Comparison of ENCODE assay signal across 17 mouse cellular contexts in genomic region chr2:137067479-137068110, GRCm38 (mm10). TPM values are rescaled to one million over a fixed set of nuclear protein-coding genes. Genes with fewer than 3 reads are reported as not detected.
A peak's percentile ranks its signal among the peaks of the same experiment; 100 is the strongest.
DNase-seq lines count a peak whose midpoint lies in the region; ATAC-seq and TF ChIP-seq lines count a peak whose summit lies in the region.
"Had no signal": no experiment of that assay in that cellular context is flagged by ENCODE, and none has a peak within 500 bp of the region (broad histone marks: within the 10 kb centered on the region; RNA-seq: fewer than 3 reads in every experiment).

No protein-coding gene starts in this region.

- no peak overlapping the region for H3ac ChIP-seq in myocyte (ENCODE audit: control insufficient read depth, insufficient read length)

- no peaks in the 10 kb centered on the region for H3K27me3 ChIP-seq in intestine, embryonic 14.5 days (replicated peaks; ENCODE audit: control insufficient read depth, insufficient read depth, low read length)
- no peaks in the 10 kb centered on the region for H3K27me3 ChIP-seq in intestine, postnatal 0 days (replicated peaks; ENCODE audit: control insufficient read depth, insufficient read depth, low read length)
- no peaks in the 10 kb centered on the region for H3K27me3 ChIP-seq in myocyte (ENCODE audit: control insufficient read depth, insufficient read depth, insufficient read length)
- H3K27me3 ChIP-seq: hindbrain, embryonic 15.5 days; limb, embryonic 15.5 days; neural tube, embryonic 12.5 days had no signal

- TF ChIP-seq CTCF in intestine, postnatal 0 days (IDR thresholded peaks at IDR 0.05; ENCODE audit: low read depth), result no peak

- no peaks in the 10 kb centered on the region for H3K79me2 ChIP-seq in myocyte (ENCODE audit: control insufficient read depth, insufficient read depth)

- H3K4me2 ChIP-seq in intestine, embryonic 14.5 days (ENCODE audit: low read length), result no peak overlapping the region
- H3K4me2 ChIP-seq in intestine, postnatal 0 days (replicated peaks; ENCODE audit: low read depth), result no peak overlapping the region
- H3K4me2 ChIP-seq in myocyte (ENCODE audit: low read depth), result peak overlapping the region; percentile 65
- H3K4me2 ChIP-seq: hindbrain, embryonic 15.5 days; limb, embryonic 15.5 days; neural tube, embryonic 12.5 days had no signal

- H3K27ac ChIP-seq in intestine, embryonic 14.5 days (ENCODE audit: low read depth), result no peak overlapping the region
- no peak overlapping the region for H3K27ac ChIP-seq in intestine, postnatal 0 days (ENCODE audit: low read depth, low read length)
- peak overlapping the region; percentile 12 for H3K27ac ChIP-seq in brown adipose tissue, adult 24 weeks (replicated peaks; ENCODE audit: low read depth, low read length)
- H3K27ac ChIP-seq: hindbrain, embryonic 15.5 days; limb, embryonic 15.5 days; macrophage; neural tube, embryonic 12.5 days had no signal

- no peak for TF ChIP-seq POLR2A in myocyte (IDR thresholded peaks at IDR 0.05; ENCODE audit: insufficient read length, low read depth)

- ATAC-seq in intestine, embryonic 14.5 days (replicated peaks; ENCODE audit: low FRiP score, low TSS enrichment, low read depth), result no peak
- no peak for ATAC-seq in intestine, postnatal 0 days

- H3K9me3 ChIP-seq in intestine, embryonic 14.5 days (ENCODE audit: control insufficient read depth, low read length), result no peaks in the 10 kb centered on the region
- H3K9me3 ChIP-seq in intestine, postnatal 0 days (ENCODE audit: control insufficient read depth), result no peaks in the 10 kb centered on the region
- H3K9me3 ChIP-seq: hindbrain, embryonic 15.5 days; limb, embryonic 15.5 days; neural tube, embryonic 12.5 days had no signal

- no peaks in the 10 kb centered on the region for H3K4me1 ChIP-seq in intestine, embryonic 14.5 days (replicated peaks; ENCODE audit: control insufficient read depth, insufficient read depth, low read length)
- no peaks in the 10 kb centered on the region for H3K4me1 ChIP-seq in intestine, postnatal 0 days (replicated peaks; ENCODE audit: control insufficient read depth, insufficient read depth, low read length)
- peaks cover 9% of the 10 kb centered on the region for H3K4me1 ChIP-seq in brown adipose tissue, adult 24 weeks (ENCODE audit: control insufficient read depth, insufficient read depth, insufficient read length, low read length)
- H3K4me1 ChIP-seq: hindbrain, embryonic 15.5 days had no signal

- peak; percentile 34 for DNase-seq in intestine, embryonic 14.5 days (ENCODE audit: low spot score)
- DNase-seq in heart, adult 9 months (ENCODE audit: low spot score in 2 of 2), result peak; percentile 71 to 79
- no peak for DNase-seq in testis, postnatal 14 days (ENCODE audit: low spot score)
- DNase-seq in left cerebral cortex, postnatal 10 days (ENCODE audit: extremely low spot score in 1 of 2, low spot score in 2 of 2), result no peak
- no peak for DNase-seq in left cerebral cortex, postnatal 14 days (ENCODE audit: low spot score in 2 of 2)
- DNase-seq: adrenal gland, postnatal 10 days; kidney, adult 8-10 months; lung, adult 18-20 months; midbrain, embryonic 14.5 days; thymus, postnatal 14 days had no signal

- H3K4me3 ChIP-seq in intestine, embryonic 14.5 days (ENCODE audit: low read depth, low read length), result no peak overlapping the region
- no peak overlapping the region for H3K4me3 ChIP-seq in intestine, postnatal 0 days (ENCODE audit: low read depth, low read length)
- no peak overlapping the region for H3K4me3 ChIP-seq in brown adipose tissue, adult 24 weeks (ENCODE audit: insufficient read depth, low read depth, low read length)
- H3K4me3 ChIP-seq in myocyte, result no peak overlapping the region
- H3K4me3 ChIP-seq: hindbrain, embryonic 15.5 days; limb, embryonic 15.5 days; neural tube, embryonic 12.5 days had no signal

- no peaks in the 10 kb centered on the region for H3K36me3 ChIP-seq in intestine, embryonic 14.5 days (ENCODE audit: control insufficient read depth, insufficient read depth, low read length)
- H3K36me3 ChIP-seq in intestine, postnatal 0 days (ENCODE audit: control insufficient read depth, insufficient read depth), result no peaks in the 10 kb centered on the region
- H3K36me3 ChIP-seq in myocyte (ENCODE audit: control insufficient read depth, insufficient read depth), result no peaks in the 10 kb centered on the region
- H3K36me3 ChIP-seq: hindbrain, embryonic 15.5 days; limb, embryonic 15.5 days; neural tube, embryonic 12.5 days had no signal

- intact Hi-C loops in left cerebral cortex, postnatal 10 days (cut with DNase I), result no loop called here
- intact Hi-C loops in left cerebral cortex, postnatal 14 days (cut with DNase I), result no loop called here

- WGBS in intestine, embryonic 14.5 days, result 74% methylated on average over 10 of the region's 10 CpGs
- 77% methylated on average over 10 of the region's 10 CpGs for WGBS in intestine, postnatal 0 days

- H3K9ac ChIP-seq in intestine, embryonic 14.5 days (ENCODE audit: low read length), result no peak overlapping the region
- H3K9ac ChIP-seq in intestine, postnatal 0 days (ENCODE audit: low read depth, low read length), result no peak overlapping the region
- H3K9ac ChIP-seq: hindbrain, embryonic 15.5 days; limb, embryonic 15.5 days; neural tube, embryonic 12.5 days had no signal

TF ChIP-seq in myocyte, 11 proteins besides CTCF, POLR2A, EP300 and RAD21:
- peak in 1 of 3 experiments; percentile 3 for TF ChIP-seq MYOD1 (IDR thresholded peaks at IDR 0.05; ENCODE audit: control insufficient read depth in 1 of 3, insufficient read length in 2 of 3, low read depth in 2 of 3)
- TF ChIP-seq CEBPB (IDR thresholded peaks at IDR 0.05; ENCODE audit: insufficient read depth, poor library complexity, severe bottlenecking), result no peak

RNA-seq across cellular contexts. Expression of gene Jag1, which starts 48.8 kb away (rescaled TPM):
- 18.8 and 20.6 TPM in 2 replicates for polyA plus RNA-seq in intestine, embryonic 14.5 days (2014; fragmentation: Nextera tagmentation; extraction: Ambion mirVana)
- 6.0 and 6.9 TPM in 2 replicates for polyA plus RNA-seq in intestine, postnatal 0 days (2015; fragmentation: Nextera tagmentation; extraction: Ambion mirVana)
- polyA plus RNA-seq in brown adipose tissue, adult 24 weeks (2012; ENCODE audit: insufficient read depth, insufficient read length, missing spikeins), result 7.9 and 11.2 TPM in 2 replicates
- 17.9 TPM for polyA plus RNA-seq in myocyte (2012; fragmentation: generic; extraction: Trizol)
- total RNA-seq in left cerebral cortex, postnatal 10 days (2021), result 1 to 10 TPM; 5.9 to 7.6 TPM
- total RNA-seq in left cerebral cortex, postnatal 14 days (2021), result 1 to 10 TPM; 6.0 to 6.5 TPM

Comparison
In these comparisons a context has a peak if more than half of its experiments do, and no peak if none do; other contexts are left out.
1. DNase-seq: peak in intestine, embryonic 14.5 days (single experiment) and heart, adult 9 months (2 of 2); none in testis, postnatal 14 days (single experiment), left cerebral cortex, postnatal 10 days (0 of 2) and left cerebral cortex, postnatal 14 days (0 of 2).